In genomic region chr9:122117692-122118529, GRCm38 (mm10) we compare ENCODE assay signal across 8 mouse cellular contexts. TPM values are rescaled to one million over a fixed set of nuclear protein-coding genes. Genes with fewer than 3 reads are reported as not detected.
DNase-seq lines count a peak whose midpoint lies in the region; ATAC-seq and TF ChIP-seq lines count a peak whose summit lies in the region.

No protein-coding gene starts in this region.

- TF ChIP-seq POLR2A in myocyte (IDR thresholded peaks at IDR 0.05; ENCODE audit: insufficient read length, low read depth), result no peak

- H3K4me1 ChIP-seq in embryonic facial prominence, embryonic 13.5 days, result peaks cover 8% of the 10 kb centered on the region
- no peaks in the 10 kb centered on the region; the same call in 1 of the 2 replicates for H3K4me1 ChIP-seq in limb, embryonic 11.5 days (ENCODE audit: control insufficient read depth, insufficient read depth, low read length)

- no peaks in the 10 kb centered on the region for H3K27me3 ChIP-seq in embryonic facial prominence, embryonic 13.5 days
- H3K27me3 ChIP-seq in limb, embryonic 11.5 days (ENCODE audit: control insufficient read depth, insufficient read depth, low read length), result no peaks in the 10 kb centered on the region
- H3K27me3 ChIP-seq in myocyte (ENCODE audit: control insufficient read depth, insufficient read depth, insufficient read length), result no peaks in the 10 kb centered on the region

- H3K27ac ChIP-seq in embryonic facial prominence, embryonic 13.5 days, result peak overlapping the region; percentile 88
- no peak overlapping the region; the same call in 1 of the 2 replicates for H3K27ac ChIP-seq in limb, embryonic 11.5 days (replicated peaks; ENCODE audit: low read depth, low read length)

- ATAC-seq in embryonic facial prominence, embryonic 13.5 days (ENCODE audit: insufficient number of reproducible peaks, insufficient read depth, low FRiP score, low TSS enrichment, low read depth), result no peak
- ATAC-seq in limb, embryonic 11.5 days (ENCODE audit: insufficient number of reproducible peaks, low FRiP score, low TSS enrichment, low read depth), result no peak

- peak; percentile 45 for DNase-seq in gastrocnemius, postnatal 14 days
- no peak for DNase-seq in gastrocnemius, adult 8-10 months (ENCODE audit: low spot score in 2 of 2)
- peak; percentile 51 for DNase-seq in R1 (ENCODE audit: low read depth, low spot score)
- DNase-seq in heart, postnatal 4 days, result peak; percentile 60
- peak; percentile 46 for DNase-seq in limb, embryonic 11.5 days (ENCODE audit: low spot score)
- peak; percentile 52 for DNase-seq in testis, postnatal 14 days (ENCODE audit: low spot score)

- H3ac ChIP-seq in myocyte (ENCODE audit: control insufficient read depth, insufficient read length), result peak overlapping the region; percentile 43

- peak overlapping the region; percentile 85 for H3K4me2 ChIP-seq in embryonic facial prominence, embryonic 13.5 days
- peak overlapping the region; percentile 82 for H3K4me2 ChIP-seq in limb, embryonic 11.5 days (ENCODE audit: low read depth, severe bottlenecking)
- peak overlapping the region; percentile 98 for H3K4me2 ChIP-seq in myocyte (ENCODE audit: low read depth)

- peak overlapping the region; percentile 95 for H3K9ac ChIP-seq in embryonic facial prominence, embryonic 13.5 days
- H3K9ac ChIP-seq in limb, embryonic 11.5 days (ENCODE audit: low read length), result peak overlapping the region; percentile 87

- peak overlapping the region; percentile 93 for H3K4me3 ChIP-seq in embryonic facial prominence, embryonic 13.5 days
- peak overlapping the region; percentile 76 for H3K4me3 ChIP-seq in limb, embryonic 11.5 days (ENCODE audit: low read depth, low read length)
- peak overlapping the region; percentile 42 for H3K4me3 ChIP-seq in myocyte

- intact Hi-C loops in gastrocnemius, postnatal 14 days (cut with DNase I; ENCODE audit: low total_unique reads), result loop anchor here (5.0 kb wide), 1 partner anchor 101 kb away; no protein-coding TSS in a partner anchor

- H3K36me3 ChIP-seq in embryonic facial prominence, embryonic 13.5 days, result 0 out of 2 replicates have a peak, but pooled peaks cover 2% of the 10 kb centered on the region
- H3K36me3 ChIP-seq in limb, embryonic 11.5 days (ENCODE audit: control insufficient read depth, insufficient read depth, low read length), result no peaks in the 10 kb centered on the region
- H3K36me3 ChIP-seq in myocyte (ENCODE audit: control insufficient read depth, insufficient read depth), result no peaks in the 10 kb centered on the region

- peaks cover 14% of the 10 kb centered on the region for H3K79me2 ChIP-seq in myocyte (ENCODE audit: control insufficient read depth, insufficient read depth)

- no peaks in the 10 kb centered on the region for H3K9me3 ChIP-seq in embryonic facial prominence, embryonic 13.5 days
- no peaks in the 10 kb centered on the region for H3K9me3 ChIP-seq in limb, embryonic 11.5 days (ENCODE audit: control insufficient read depth, low read length)

- 4% methylated on average over 40 of the region's 40 CpGs for WGBS in embryonic facial prominence, embryonic 13.5 days
- WGBS in limb, embryonic 11.5 days, result 5% methylated on average over 40 of the region's 40 CpGs

TF ChIP-seq in myocyte, 11 proteins besides CTCF, POLR2A, EP300 and RAD21:
- TF ChIP-seq MYOG (IDR thresholded peaks at IDR 0.05; ENCODE audit: control insufficient read depth in 1 of 3, insufficient read depth in 1 of 3, insufficient read length in 2 of 3, low read depth in 2 of 3) (no peak), CEBPB (IDR thresholded peaks at IDR 0.05; ENCODE audit: insufficient read depth, poor library complexity, severe bottlenecking) (no peak), POLR2AphosphoS2 (IDR thresholded peaks at IDR 0.05; ENCODE audit: insufficient read length, low read depth) (no peak), REST (IDR thresholded peaks at IDR 0.05; ENCODE audit: insufficient read depth, insufficient read length) (no peak), MAX (IDR thresholded peaks at IDR 0.05; ENCODE audit: low read depth) (no peak), TCF12 (IDR thresholded peaks at IDR 0.05; ENCODE audit: insufficient read depth, poor library complexity, severe bottlenecking) (no peak), E2F4 (IDR thresholded peaks at IDR 0.05; ENCODE audit: insufficient read depth) (no peak), TCF3 (IDR thresholded peaks at IDR 0.05; ENCODE audit: insufficient read length, low read depth) (no peak), SRF (IDR thresholded peaks at IDR 0.05; ENCODE audit: control insufficient read depth, insufficient read length, low read depth) (no peak), USF1 (IDR thresholded peaks at IDR 0.05; ENCODE audit: low read depth) (no peak), MYOD1 (IDR thresholded peaks at IDR 0.05; ENCODE audit: control insufficient read depth in 1 of 3, insufficient read length in 2 of 3, low read depth in 2 of 3) (no peak)

RNA-seq across cellular contexts. Expression of gene Snrk, which starts 0.8 kb away (rescaled TPM):
- total RNA-seq in gastrocnemius, postnatal 14 days (2021), result 10 to 100 TPM; 53.5 to 93.5 TPM
- total RNA-seq in gastrocnemius, adult 8-10 months (2022), result 10 to 100 TPM; 37.1 to 69.7 (median 59.6) TPM
- polyA plus RNA-seq in embryonic facial prominence, embryonic 13.5 days (2015; fragmentation: Nextera tagmentation; extraction: Ambion mirVana), result 50.8 and 54.2 TPM in 2 replicates
- 10 to 100 TPM; 77.8 to 78.7 TPM for total RNA-seq in heart, postnatal 4 days (2021)
- 22.6 and 28.6 TPM in 2 replicates for polyA plus RNA-seq in limb, embryonic 11.5 days (2014; fragmentation: Nextera tagmentation; extraction: Ambion mirVana)
- 9.9 TPM for polyA plus RNA-seq in myocyte (2012; fragmentation: generic; extraction: Trizol)

Comparison
In these comparisons a context has a peak if more than half of its experiments do, and no peak if none do; other contexts are left out.
1. DNase-seq: peak in gastrocnemius, postnatal 14 days (single experiment), R1 (single experiment), heart, postnatal 4 days (single experiment), limb, embryonic 11.5 days (single experiment) and testis, postnatal 14 days (single experiment); none in gastrocnemius, adult 8-10 months (0 of 2).
2. H3K4me3 ChIP-seq: peak in every context shown above with its lines; median percentile 93 in embryonic facial prominence, embryonic 13.5 days; 76 in limb, embryonic 11.5 days; 42 in myocyte.
3. Peak in every context shown above with its lines, with median percentiles within 50 percentile points of each other: H3K4me2 ChIP-seq.